Mouse (Mus musculus): ENCODE results near the gene Gpr39. TPM values are rescaled to one million over a fixed set of nuclear protein-coding genes. Genes with fewer than 3 reads are reported as not detected.
A peak's percentile ranks its signal among the peaks of the same experiment; 100 is the strongest.

The Gpr39 gene
- polyA plus RNA-seq, 1 experiment from 2014 or later: 1.6 TPM

GRCm38 (mm10) chr1:125870056-125870455 is 193.3 kb downstream of the Gpr39 start:
- no peaks in the 10 kb centered on the region for H3K9me3 ChIP-seq (ENCODE audit: control insufficient read depth, low read length)
- no peak for ATAC-seq (ENCODE audit: insufficient number of reproducible peaks, insufficient read depth, low FRiP score, low read depth)
- no peak overlapping the region for H3K4me3 ChIP-seq (ENCODE audit: control insufficient read depth in 1 of 2, insufficient read depth in 1 of 2, low read depth in 1 of 2, low read length in 2 of 2)
- WGBS: 59% methylated on average over 7 of the region's 7 CpGs
- H3K27me3 ChIP-seq (ENCODE audit: control insufficient read depth, insufficient read depth, low read length): no peaks in the 10 kb centered on the region
- H3K36me3 ChIP-seq (ENCODE audit: control insufficient read depth, insufficient read depth, low read length): no peaks in the 10 kb centered on the region
- no peaks in the 10 kb centered on the region for H3K4me1 ChIP-seq (ENCODE audit: control insufficient read depth in 2 of 2, insufficient read depth in 2 of 2, low read length in 2 of 2)
- no peak overlapping the region for H3K4me2 ChIP-seq (ENCODE audit: low read length)
- H3K27ac ChIP-seq (replicated peaks in 1 of 2; ENCODE audit: control insufficient read depth in 1 of 2, insufficient read depth in 1 of 2, low read depth in 2 of 2, low read length in 2 of 2): no peak overlapping the region
- no peak overlapping the region for H3K9ac ChIP-seq (ENCODE audit: low read length)

GRCm38 (mm10) chr1:125893158-125893557 is 216.4 kb downstream of the Gpr39 start:
- Histone ChIP-seq H3K36me3 (ENCODE audit: control insufficient read depth, insufficient read depth, low read length) (no peaks in the 10 kb centered on the region), H3K9me3 (ENCODE audit: control insufficient read depth, low read length) (no peaks in the 10 kb centered on the region), H3K9ac (ENCODE audit: low read length) (no peak overlapping the region), H3K4me3 (ENCODE audit: control insufficient read depth in 1 of 2, insufficient read depth in 1 of 2, low read depth in 1 of 2, low read length in 2 of 2) (no peak overlapping the region), H3K4me1 (ENCODE audit: control insufficient read depth in 2 of 2, insufficient read depth in 2 of 2, low read length in 2 of 2) (no peaks in the 10 kb centered on the region), H3K27me3 (ENCODE audit: control insufficient read depth, insufficient read depth, low read length) (no peaks in the 10 kb centered on the region), H3K27ac (replicated peaks in 1 of 2; ENCODE audit: control insufficient read depth in 1 of 2, insufficient read depth in 1 of 2, low read depth in 2 of 2, low read length in 2 of 2) (no peak overlapping the region), H3K4me2 (ENCODE audit: low read length) (no peak overlapping the region)
- no peak for ATAC-seq (ENCODE audit: insufficient number of reproducible peaks, insufficient read depth, low FRiP score, low read depth)
- 81% methylated on average over 9 of the region's 9 CpGs for WGBS

- peak overlapping the region; percentile 49 to 50; a peak in 2 of 4 replicates for H3K4me3 ChIP-seq (ENCODE audit: control insufficient read depth in 1 of 2, insufficient read depth in 1 of 2, low read depth in 1 of 2, low read length in 2 of 2)
- H3K27me3 ChIP-seq (ENCODE audit: control insufficient read depth, insufficient read depth, low read length): peaks cover 53% of the 10 kb centered on the region
- 15% methylated on average over 14 of the region's 14 CpGs for WGBS
- ATAC-seq (ENCODE audit: insufficient number of reproducible peaks, insufficient read depth, low FRiP score, low read depth): no peak
- no peaks in the 10 kb centered on the region for H3K36me3 ChIP-seq (ENCODE audit: control insufficient read depth, insufficient read depth, low read length)
- no peak overlapping the region for H3K27ac ChIP-seq (replicated peaks in 1 of 2; ENCODE audit: control insufficient read depth in 1 of 2, insufficient read depth in 1 of 2, low read depth in 2 of 2, low read length in 2 of 2)
- H3K4me2 ChIP-seq (ENCODE audit: low read length): peak overlapping the region; percentile 97
- H3K9me3 ChIP-seq (ENCODE audit: control insufficient read depth, low read length): no peaks in the 10 kb centered on the region
- H3K4me1 ChIP-seq (ENCODE audit: control insufficient read depth in 2 of 2, insufficient read depth in 2 of 2, low read length in 2 of 2): peaks cover 11 to 15% of the 10 kb centered on the region in 2 experiments; a peak in 3 of 4 replicates
- H3K9ac ChIP-seq (ENCODE audit: low read length): no peak overlapping the region
Observed at GRCm38 (mm10) chr1:125910211-125910870, 233.5 kb downstream of the Gpr39 start.

- Histone ChIP-seq H3K9me3 (ENCODE audit: control insufficient read depth, low read length) (no peaks in the 10 kb centered on the region), H3K4me3 (ENCODE audit: control insufficient read depth in 1 of 2, insufficient read depth in 1 of 2, low read depth in 1 of 2, low read length in 2 of 2) (peak overlapping the region; percentile 49 to 50), H3K4me1 (ENCODE audit: control insufficient read depth in 2 of 2, insufficient read depth in 2 of 2, low read length in 2 of 2) (peaks cover 11 to 15% of the 10 kb centered on the region in 2 experiments; a peak in 3 of 4 replicates), H3K9ac (ENCODE audit: low read length) (peak overlapping the region; percentile 60; the same call in 1 of the 2 replicates), H3K36me3 (ENCODE audit: control insufficient read depth, insufficient read depth, low read length) (no peaks in the 10 kb centered on the region), H3K27ac (replicated peaks in 1 of 2; ENCODE audit: control insufficient read depth in 1 of 2, insufficient read depth in 1 of 2, low read depth in 2 of 2, low read length in 2 of 2) (no peak overlapping the region), H3K27me3 (ENCODE audit: control insufficient read depth, insufficient read depth, low read length) (peaks cover 53% of the 10 kb centered on the region), H3K4me2 (ENCODE audit: low read length) (peak overlapping the region; percentile 97)
- ATAC-seq (ENCODE audit: insufficient number of reproducible peaks, insufficient read depth, low FRiP score, low read depth): no peak
- WGBS: 3% methylated on average over 9 of the region's 9 CpGs
Observed at GRCm38 (mm10) chr1:125910871-125911265, 234.1 kb downstream of the Gpr39 start.

GRCm38 (mm10) chr1:125911337-125911900 is 234.6 kb downstream of the Gpr39 start:
- Histone ChIP-seq H3K27me3 (ENCODE audit: control insufficient read depth, insufficient read depth, low read length) (peaks cover 53% of the 10 kb centered on the region), H3K4me3 (ENCODE audit: control insufficient read depth in 1 of 2, insufficient read depth in 1 of 2, low read depth in 1 of 2, low read length in 2 of 2) (peak overlapping the region; percentile 49 to 50), H3K9ac (ENCODE audit: low read length) (peak overlapping the region; percentile 60), H3K9me3 (ENCODE audit: control insufficient read depth, low read length) (no peaks in the 10 kb centered on the region), H3K4me1 (ENCODE audit: control insufficient read depth in 2 of 2, insufficient read depth in 2 of 2, low read length in 2 of 2) (peaks cover 11 to 15% of the 10 kb centered on the region in 2 experiments; a peak in 3 of 4 replicates), H3K36me3 (ENCODE audit: control insufficient read depth, insufficient read depth, low read length) (no peaks in the 10 kb centered on the region), H3K27ac (replicated peaks in 1 of 2; ENCODE audit: control insufficient read depth in 1 of 2, insufficient read depth in 1 of 2, low read depth in 2 of 2, low read length in 2 of 2) (no peak overlapping the region), H3K4me2 (ENCODE audit: low read length) (peak overlapping the region; percentile 97)
- ATAC-seq (ENCODE audit: insufficient number of reproducible peaks, insufficient read depth, low FRiP score, low read depth): peak; percentile 38; the same call in 1 of the 2 replicates
- WGBS: under 1% methylated on average over 35 of the region's 35 CpGs

- Histone ChIP-seq H3K27me3 (ENCODE audit: control insufficient read depth, insufficient read depth, low read length) (peaks cover 53% of the 10 kb centered on the region), H3K36me3 (ENCODE audit: control insufficient read depth, insufficient read depth, low read length) (no peaks in the 10 kb centered on the region), H3K4me3 (ENCODE audit: control insufficient read depth in 1 of 2, insufficient read depth in 1 of 2, low read depth in 1 of 2, low read length in 2 of 2) (peak overlapping the region; percentile 49 to 50), H3K9ac (ENCODE audit: low read length) (peak overlapping the region; percentile 60), H3K4me1 (ENCODE audit: control insufficient read depth in 2 of 2, insufficient read depth in 2 of 2, low read length in 2 of 2) (peaks cover 11 to 15% of the 10 kb centered on the region in 2 experiments; a peak in 3 of 4 replicates), H3K27ac (replicated peaks in 1 of 2; ENCODE audit: control insufficient read depth in 1 of 2, insufficient read depth in 1 of 2, low read depth in 2 of 2, low read length in 2 of 2) (no peak overlapping the region), H3K9me3 (ENCODE audit: control insufficient read depth, low read length) (no peaks in the 10 kb centered on the region), H3K4me2 (ENCODE audit: low read length) (peak overlapping the region; percentile 97)
- 0 out of 2 replicates have a peak, but pooled peaks have one; percentile 26 for ATAC-seq (ENCODE audit: insufficient number of reproducible peaks, insufficient read depth, low FRiP score, low read depth)
- WGBS: under 1% methylated on average over 38 of the region's 43 CpGs
Observed at GRCm38 (mm10) chr1:125911901-125912445, 235.2 kb downstream of the Gpr39 start.

GRCm38 (mm10) chr1:125912601-125913600 is 236.1 kb downstream of the Gpr39 start, which contains the start of gene Lypd1:
Gene Lypd1, minus strand, starts transcription at chr1:125913101.
- no peak for ATAC-seq (ENCODE audit: insufficient number of reproducible peaks, insufficient read depth, low FRiP score, low read depth)
- H3K4me2 ChIP-seq (ENCODE audit: low read length): peak within 1 kb of the TSS; percentile 97
- 7% methylated on average over 30 of the region's 30 CpGs for WGBS

More at GRCm38 (mm10) chr1:125912601-125913600, 236.1 kb downstream of the Gpr39 start, which contains the start of gene Lypd1:
- Histone ChIP-seq H3K4me3 (ENCODE audit: control insufficient read depth in 1 of 2, insufficient read depth in 1 of 2, low read depth in 1 of 2, low read length in 2 of 2) (peak within 1 kb of the TSS; percentile 49 to 50), H3K36me3 (ENCODE audit: control insufficient read depth, insufficient read depth, low read length) (no peaks in the 10 kb centered on the region), H3K9ac (ENCODE audit: low read length) (peak within 1 kb of the TSS; percentile 60; the same call in 1 of the 2 replicates), H3K4me1 (ENCODE audit: control insufficient read depth in 2 of 2, insufficient read depth in 2 of 2, low read length in 2 of 2) (peaks cover 11 to 15% of the 10 kb centered on the region in 2 experiments; a peak in 3 of 4 replicates), H3K27ac (replicated peaks in 1 of 2; ENCODE audit: control insufficient read depth in 1 of 2, insufficient read depth in 1 of 2, low read depth in 2 of 2, low read length in 2 of 2) (no peak within 1 kb of the TSS), H3K27me3 (ENCODE audit: control insufficient read depth, insufficient read depth, low read length) (peaks cover 53% of the 10 kb centered on the region), H3K9me3 (ENCODE audit: control insufficient read depth, low read length) (no peaks in the 10 kb centered on the region)
